Comparison of ENCODE assay signal across 9 mouse cellular contexts in the genomic region with DNA sequence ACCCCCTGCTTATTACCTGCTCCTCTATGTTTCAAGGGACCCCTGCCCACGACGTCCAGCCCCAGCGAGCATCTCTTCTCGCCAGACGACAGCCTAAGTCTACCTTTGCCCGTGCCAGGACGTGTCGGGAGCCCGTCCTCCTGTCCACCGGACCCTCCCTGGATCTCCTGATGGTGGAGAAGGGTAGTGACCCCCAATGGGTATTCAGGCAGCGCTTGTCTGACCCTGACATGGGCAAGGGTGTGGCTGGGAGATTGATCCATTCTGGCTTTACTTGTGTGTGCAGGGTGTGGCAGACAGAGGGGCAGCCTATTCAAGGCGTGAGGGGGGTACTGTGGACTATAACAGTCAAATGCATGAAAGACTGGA. TPM values are rescaled to one million over a fixed set of nuclear protein-coding genes. Genes with fewer than 3 reads are reported as not detected.
A peak's percentile ranks its signal among the peaks of the same experiment; 100 is the strongest.
DNase-seq lines count a peak whose midpoint lies in the region; ATAC-seq and TF ChIP-seq lines count a peak whose summit lies in the region.
"Had no signal": no experiment of that assay in that cellular context is flagged by ENCODE, and none has a peak within 500 bp of the region (broad histone marks: within the 10 kb centered on the region; RNA-seq: fewer than 3 reads in every experiment).

No protein-coding gene starts in this region.

- peak overlapping the region; percentile 99 for H3K4me3 ChIP-seq in lung, adult 2 months (replicated peaks; ENCODE audit: extremely low read depth, low read depth, low read length)
- peak overlapping the region; percentile 78 for H3K4me3 ChIP-seq in embryonic facial prominence, embryonic 15.5 days (replicated peaks)
- peak overlapping the region; percentile 79 for H3K4me3 ChIP-seq in limb, embryonic 11.5 days (ENCODE audit: low read depth, low read length)
- H3K4me3 ChIP-seq in neural tube, embryonic 14.5 days (ENCODE audit: low read depth, low read length) = peak overlapping the region; percentile 77

- ATAC-seq in embryonic facial prominence, embryonic 15.5 days (ENCODE audit: insufficient number of reproducible peaks, low FRiP score, low TSS enrichment, low read depth) = 0 out of 2 replicates have a peak, but pooled peaks have one; percentile 10
- no peak; the same call in 1 of the 2 replicates for ATAC-seq in limb, embryonic 11.5 days (ENCODE audit: insufficient number of reproducible peaks, low FRiP score, low TSS enrichment, low read depth)
- no peak; the same call in 1 of the 2 replicates for ATAC-seq in neural tube, embryonic 14.5 days (ENCODE audit: low read depth)
- no peak for ATAC-seq in megakaryocyte-erythroid progenitor cell, adult 5-6 weeks (replicated peaks; ENCODE audit: low FRiP score, low TSS enrichment, poor library complexity, severe bottlenecking)

- no peak for TF ChIP-seq CTCF in lung, adult 2 months (IDR thresholded peaks at IDR 0.05; ENCODE audit: insufficient read depth, low read length)

- peaks cover 6% of the 10 kb centered on the region for H3K4me1 ChIP-seq in lung, adult 2 months (ENCODE audit: control insufficient read depth, insufficient read depth, low read length)
- peaks cover 23% of the 10 kb centered on the region for H3K4me1 ChIP-seq in embryonic facial prominence, embryonic 15.5 days
- H3K4me1 ChIP-seq in limb, embryonic 11.5 days (ENCODE audit: control insufficient read depth, insufficient read depth, low read length) = 0 out of 2 replicates have a peak, but pooled peaks cover 5% of the 10 kb centered on the region
- H3K4me1 ChIP-seq in neural tube, embryonic 14.5 days (ENCODE audit: control insufficient read depth, insufficient read depth, low read length) = peaks cover 20% of the 10 kb centered on the region

- DNase-seq in lung, adult 2 months = no peak
- no peak for DNase-seq in lung, postnatal 14 days
- DNase-seq in limb, embryonic 11.5 days (ENCODE audit: low spot score) = no peak
- no peak for DNase-seq in spleen, adult 18-20 months
- DNase-seq in right cerebral cortex, postnatal 10 days (ENCODE audit: low spot score in 2 of 2) = no peak

- TF ChIP-seq POLR2A in lung, adult 2 months (IDR thresholded peaks at IDR 0.05; ENCODE audit: borderline replicate concordance, extremely low read depth, low read depth, low read length) = no peak

- peak overlapping the region; percentile 88 for H3K4me2 ChIP-seq in embryonic facial prominence, embryonic 15.5 days (replicated peaks)
- peak overlapping the region; percentile 92 for H3K4me2 ChIP-seq in limb, embryonic 11.5 days (ENCODE audit: low read depth, severe bottlenecking)
- peak overlapping the region; percentile 95 for H3K4me2 ChIP-seq in neural tube, embryonic 14.5 days (ENCODE audit: low read depth, low read length)

- H3K9ac ChIP-seq in embryonic facial prominence, embryonic 15.5 days = peak overlapping the region; percentile 88
- H3K9ac ChIP-seq in limb, embryonic 11.5 days (ENCODE audit: low read length) = peak overlapping the region; percentile 86
- peak overlapping the region; percentile 73 for H3K9ac ChIP-seq in neural tube, embryonic 14.5 days (replicated peaks; ENCODE audit: low read depth, low read length)

- peak overlapping the region; percentile 63; the same call in 1 of the 2 replicates for H3K27ac ChIP-seq in embryonic facial prominence, embryonic 15.5 days (replicated peaks)
- no peak overlapping the region for H3K27ac ChIP-seq in limb, embryonic 11.5 days (replicated peaks; ENCODE audit: low read depth, low read length)
- peak overlapping the region; percentile 75; the same call in 1 of the 2 replicates for H3K27ac ChIP-seq in neural tube, embryonic 14.5 days (ENCODE audit: low read depth, low read length)

- WGBS in lung, adult 2 months = 4% methylated on average over 12 of the region's 12 CpGs
- 4% methylated on average over 12 of the region's 12 CpGs for WGBS in embryonic facial prominence, embryonic 15.5 days
- WGBS in limb, embryonic 11.5 days = 4% methylated on average over 12 of the region's 12 CpGs
- WGBS in neural tube, embryonic 14.5 days = 2% methylated on average over 12 of the region's 12 CpGs

- no peaks in the 10 kb centered on the region for H3K27me3 ChIP-seq in embryonic facial prominence, embryonic 15.5 days
- H3K27me3 ChIP-seq in limb, embryonic 11.5 days (ENCODE audit: control insufficient read depth, insufficient read depth, low read length) = no peaks in the 10 kb centered on the region
- no peaks in the 10 kb centered on the region for H3K27me3 ChIP-seq in neural tube, embryonic 14.5 days (ENCODE audit: control insufficient read depth, insufficient read depth, low read length)

- H3K9me3 ChIP-seq in embryonic facial prominence, embryonic 15.5 days (replicated peaks) = no peaks in the 10 kb centered on the region
- no peaks in the 10 kb centered on the region for H3K9me3 ChIP-seq in limb, embryonic 11.5 days (ENCODE audit: control insufficient read depth, low read length)
- H3K9me3 ChIP-seq in neural tube, embryonic 14.5 days (ENCODE audit: control insufficient read depth, low read length) = no peaks in the 10 kb centered on the region

- H3K36me3 ChIP-seq in embryonic facial prominence, embryonic 15.5 days = no peaks in the 10 kb centered on the region
- H3K36me3 ChIP-seq in limb, embryonic 11.5 days (ENCODE audit: control insufficient read depth, insufficient read depth, low read length) = no peaks in the 10 kb centered on the region
- no peaks in the 10 kb centered on the region for H3K36me3 ChIP-seq in neural tube, embryonic 14.5 days (ENCODE audit: control insufficient read depth, insufficient read depth, low read length)

RNA-seq across cellular contexts. Expression of a gene that starts 0.3 kb away (rescaled TPM):
- 10.1 and 10.4 TPM in 2 replicates for polyA plus RNA-seq in lung, adult 2 months (2012; rRNA removed)
- 4.4 and 5.2 TPM in 2 replicates for polyA plus RNA-seq in embryonic facial prominence, embryonic 15.5 days (2015; fragmentation: Nextera tagmentation; extraction: Ambion mirVana)
- 2.0 and 3.4 TPM in 2 replicates for polyA plus RNA-seq in limb, embryonic 11.5 days (2014; fragmentation: Nextera tagmentation; extraction: Ambion mirVana)
- 5.2 and 7.0 TPM in 2 replicates for polyA plus RNA-seq in neural tube, embryonic 14.5 days (2014; fragmentation: Nextera tagmentation; extraction: Ambion mirVana)
- 3.5 and 4.4 TPM in 2 replicates for total RNA-seq in megakaryocyte-erythroid progenitor cell, adult 5-6 weeks (2014; fragmentation: Nextera tagmentation)
- total RNA-seq in megakaryocyte-erythroid progenitor cell, adult 5-6 weeks (2017) = 2.8 and 3.7 TPM in 2 replicates

RNA-seq across cellular contexts. Expression of a gene that starts 23.3 kb away (rescaled TPM):
- 1.4 and 1.5 TPM in 2 replicates for polyA plus RNA-seq in lung, adult 2 months (2012; rRNA removed)
- polyA plus RNA-seq in embryonic facial prominence, embryonic 15.5 days (2015; fragmentation: Nextera tagmentation; extraction: Ambion mirVana) = 0.29 and 0.32 TPM in 2 replicates
- 0.08 TPM in 1 of 2 replicates, not detected in the other for polyA plus RNA-seq in limb, embryonic 11.5 days (2014; fragmentation: Nextera tagmentation; extraction: Ambion mirVana)
- polyA plus RNA-seq in neural tube, embryonic 14.5 days (2014; fragmentation: Nextera tagmentation; extraction: Ambion mirVana) = 0.17 and 0.29 TPM in 2 replicates
- not detected in 2 replicates for total RNA-seq in megakaryocyte-erythroid progenitor cell, adult 5-6 weeks (2014; fragmentation: Nextera tagmentation)
- total RNA-seq in megakaryocyte-erythroid progenitor cell, adult 5-6 weeks (2017) = not detected in 2 replicates

RNA-seq across cellular contexts. Expression of a gene that starts 35.2 kb away (rescaled TPM):
- polyA plus RNA-seq in lung, adult 2 months (2012; rRNA removed) = 12.0 and 12.2 TPM in 2 replicates
- polyA plus RNA-seq in embryonic facial prominence, embryonic 15.5 days (2015; fragmentation: Nextera tagmentation; extraction: Ambion mirVana) = 16.9 TPM in 2 replicates
- 20.8 and 23.3 TPM in 2 replicates for polyA plus RNA-seq in limb, embryonic 11.5 days (2014; fragmentation: Nextera tagmentation; extraction: Ambion mirVana)
- 24.0 and 31.0 TPM in 2 replicates for polyA plus RNA-seq in neural tube, embryonic 14.5 days (2014; fragmentation: Nextera tagmentation; extraction: Ambion mirVana)
- total RNA-seq in megakaryocyte-erythroid progenitor cell, adult 5-6 weeks (2014; fragmentation: Nextera tagmentation) = 12.6 and 15.6 TPM in 2 replicates
- 10.6 and 17.4 TPM in 2 replicates for total RNA-seq in megakaryocyte-erythroid progenitor cell, adult 5-6 weeks (2017)

RNA-seq across cellular contexts. Expression of a gene that starts 43.4 kb away (rescaled TPM):
- polyA plus RNA-seq in lung, adult 2 months (2012; rRNA removed) = not detected in 2 replicates
- not detected in 2 replicates for polyA plus RNA-seq in embryonic facial prominence, embryonic 15.5 days (2015; fragmentation: Nextera tagmentation; extraction: Ambion mirVana)
- not detected in 2 replicates for polyA plus RNA-seq in limb, embryonic 11.5 days (2014; fragmentation: Nextera tagmentation; extraction: Ambion mirVana)
- polyA plus RNA-seq in neural tube, embryonic 14.5 days (2014; fragmentation: Nextera tagmentation; extraction: Ambion mirVana) = 0.15 TPM in 1 of 2 replicates, not detected in the other
- total RNA-seq in megakaryocyte-erythroid progenitor cell, adult 5-6 weeks (2014; fragmentation: Nextera tagmentation) = not detected in 2 replicates
- total RNA-seq in megakaryocyte-erythroid progenitor cell, adult 5-6 weeks (2017) = not detected in 2 replicates
- total RNA-seq: layer of hippocampus, adult 8-10 months had no signal

RNA-seq across cellular contexts. Expression of a gene that starts 45.0 kb away (rescaled TPM):
- polyA plus RNA-seq in lung, adult 2 months (2012; rRNA removed) = 21.8 and 25.1 TPM in 2 replicates
- 33.1 and 33.7 TPM in 2 replicates for polyA plus RNA-seq in embryonic facial prominence, embryonic 15.5 days (2015; fragmentation: Nextera tagmentation; extraction: Ambion mirVana)
- polyA plus RNA-seq in limb, embryonic 11.5 days (2014; fragmentation: Nextera tagmentation; extraction: Ambion mirVana) = 52.5 and 53.4 TPM in 2 replicates
- 20.1 and 29.0 TPM in 2 replicates for polyA plus RNA-seq in neural tube, embryonic 14.5 days (2014; fragmentation: Nextera tagmentation; extraction: Ambion mirVana)
- total RNA-seq in megakaryocyte-erythroid progenitor cell, adult 5-6 weeks (2014; fragmentation: Nextera tagmentation) = 60.6 and 64.4 TPM in 2 replicates
- total RNA-seq in megakaryocyte-erythroid progenitor cell, adult 5-6 weeks (2017) = 10.5 and 23.6 TPM in 2 replicates
